Mouse (Mus musculus): Measurements from ENCODE around the gene Zfp513. TPM values are rescaled to one million over a fixed set of nuclear protein-coding genes. Genes with fewer than 3 reads are reported as not detected.
A peak's percentile ranks its signal among the peaks of the same experiment; 100 is the strongest.

The Zfp513 gene
- polyA plus RNA-seq, 1 experiment from 2014 or later: 5.5 TPM

DNA sequence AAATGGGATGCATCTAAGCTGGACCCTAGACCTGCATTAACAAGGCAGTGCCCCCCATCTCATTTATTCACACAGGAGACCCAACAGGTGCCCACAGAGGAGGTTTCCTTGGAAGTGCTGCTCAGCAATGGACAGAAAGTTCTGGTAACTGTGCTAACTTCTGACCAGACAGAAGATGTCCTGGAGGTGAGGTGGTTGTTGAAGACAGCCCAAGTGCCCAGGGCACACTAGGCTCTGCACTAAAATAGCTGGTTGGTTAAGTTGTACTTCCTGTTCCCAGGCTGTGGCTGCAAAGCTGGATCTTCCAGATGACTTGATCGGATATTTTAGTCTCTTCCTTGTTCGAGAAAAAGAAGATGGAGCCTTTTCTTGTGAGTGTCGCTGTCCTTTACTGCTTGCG lies 6.4 kb downstream of the Zfp513 start:
- H3K27ac ChIP-seq (ENCODE audit: low read length): no peak overlapping the region
- no peak for ATAC-seq
- peaks cover 44% of the 10 kb centered on the region for H3K36me3 ChIP-seq (ENCODE audit: control insufficient read depth, insufficient read depth, low read length)
- H3K4me1 ChIP-seq (ENCODE audit: control insufficient read depth, insufficient read depth, low read length): peaks cover 23% of the 10 kb centered on the region
- no peak overlapping the region for H3K9ac ChIP-seq (ENCODE audit: low read depth, low read length)
- no peak overlapping the region for H3K4me2 ChIP-seq (ENCODE audit: low read depth, low read length)
- no peaks in the 10 kb centered on the region for H3K9me3 ChIP-seq (ENCODE audit: control insufficient read depth, low read length)
- H3K27me3 ChIP-seq (replicated peaks; ENCODE audit: control insufficient read depth, insufficient read depth, low read length): no peaks in the 10 kb centered on the region
- no peak overlapping the region for H3K4me3 ChIP-seq (ENCODE audit: low read length)
- WGBS: 84% methylated on average over 4 of the region's 4 CpGs

DNA sequence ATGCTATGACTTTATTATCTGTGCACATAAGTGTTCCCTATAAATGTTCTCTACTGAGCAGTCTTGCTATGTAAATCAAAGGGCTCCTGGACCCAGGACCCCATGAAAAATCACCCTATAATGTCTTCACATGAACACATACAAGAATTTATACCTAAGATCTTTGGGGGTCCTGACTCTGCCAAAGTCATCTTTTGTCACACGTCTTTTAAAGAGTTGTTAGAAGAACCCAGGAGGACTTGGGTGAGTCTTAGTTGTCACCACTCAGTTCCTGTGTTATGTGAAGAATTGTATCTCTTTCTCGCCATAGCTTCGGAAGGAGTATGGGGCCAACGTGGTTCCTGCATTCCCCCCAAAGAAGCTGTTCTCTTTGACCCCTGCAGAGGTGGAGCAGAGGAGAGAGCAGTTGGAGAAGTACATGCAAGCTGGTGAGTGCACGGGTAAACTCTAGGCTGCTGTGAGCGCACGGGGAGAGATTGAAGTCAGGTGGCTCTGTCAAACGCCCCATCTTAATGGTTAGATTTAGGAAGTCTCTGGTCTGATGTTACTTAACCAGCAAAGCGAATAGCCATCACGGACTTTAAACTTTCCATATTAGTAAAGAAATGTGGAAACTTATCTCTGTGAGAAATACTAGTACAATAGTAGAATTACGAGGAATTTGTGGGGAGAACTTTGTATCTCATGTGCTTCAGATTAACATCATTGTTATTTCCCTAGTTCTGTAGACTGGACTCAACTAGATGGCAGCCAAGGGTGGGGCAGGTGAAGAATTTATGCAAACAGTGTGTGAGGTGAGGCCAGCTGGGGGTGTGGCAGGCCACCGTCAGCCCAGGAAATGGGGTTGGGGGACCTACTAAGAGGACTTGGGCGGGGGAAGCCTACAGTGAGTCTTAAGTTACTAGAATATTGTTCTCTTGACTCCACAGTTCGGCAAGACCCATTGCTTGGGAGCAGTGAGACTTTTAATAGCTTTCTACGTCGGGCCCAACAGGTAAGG lies 7.3 kb downstream of the Zfp513 start:
- Histone ChIP-seq H3K4me1 (ENCODE audit: control insufficient read depth, insufficient read depth, low read length) (peaks cover 23% of the 10 kb centered on the region), H3K36me3 (ENCODE audit: control insufficient read depth, insufficient read depth, low read length) (peaks cover 44% of the 10 kb centered on the region), H3K4me3 (ENCODE audit: low read length) (peak overlapping the region; percentile 71), H3K27ac (ENCODE audit: low read length) (peak overlapping the region; percentile 81; the same call in 1 of the 2 replicates), H3K27me3 (replicated peaks; ENCODE audit: control insufficient read depth, insufficient read depth, low read length) (no peaks in the 10 kb centered on the region), H3K9me3 (ENCODE audit: control insufficient read depth, low read length) (no peaks in the 10 kb centered on the region), H3K9ac (ENCODE audit: low read depth, low read length) (peak overlapping the region; percentile 88; the same call in 1 of the 2 replicates), H3K4me2 (ENCODE audit: low read depth, low read length) (peak overlapping the region; percentile 49)
- no peak for ATAC-seq
- WGBS: 86% methylated on average over 16 of the region's 16 CpGs

DNA sequence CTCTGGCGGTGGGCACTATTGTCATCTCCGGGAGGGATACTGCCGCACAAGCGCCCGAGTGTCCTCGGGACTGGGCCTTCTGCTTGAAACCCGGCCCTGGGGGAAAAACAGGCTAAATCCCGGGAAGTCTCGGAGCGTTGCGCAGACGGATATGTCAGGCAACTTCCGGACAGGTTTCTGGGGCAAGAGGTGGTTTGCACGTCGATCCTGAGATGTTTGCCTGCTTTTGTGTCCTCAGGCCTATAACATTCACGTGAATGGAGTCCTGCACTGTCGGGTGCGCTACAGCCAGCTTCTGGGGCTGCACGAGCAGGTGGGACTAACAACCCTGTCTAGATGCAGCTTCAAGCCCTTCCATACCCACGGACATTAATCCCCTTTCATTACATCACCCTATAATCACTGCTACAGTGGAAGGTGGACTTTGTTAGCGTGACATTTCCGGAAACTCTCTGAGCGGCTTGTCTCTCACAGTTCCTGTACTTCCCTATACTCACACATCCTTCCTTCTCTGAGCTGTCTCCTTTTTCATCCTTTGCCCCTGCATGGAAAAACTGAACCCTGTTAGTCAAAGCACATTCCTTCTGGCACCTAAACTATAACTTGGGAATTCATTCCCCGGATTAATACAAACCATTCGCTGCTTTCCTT lies 8.3 kb downstream of the Zfp513 start:
- WGBS: 9% methylated on average over 25 of the region's 25 CpGs
- Histone ChIP-seq H3K4me3 (ENCODE audit: low read length) (peak overlapping the region; percentile 71), H3K4me1 (ENCODE audit: control insufficient read depth, insufficient read depth, low read length) (peaks cover 23% of the 10 kb centered on the region), H3K4me2 (ENCODE audit: low read depth, low read length) (peak overlapping the region; percentile 49), H3K9ac (ENCODE audit: low read depth, low read length) (peak overlapping the region; percentile 88), H3K27me3 (replicated peaks; ENCODE audit: control insufficient read depth, insufficient read depth, low read length) (no peaks in the 10 kb centered on the region), H3K36me3 (ENCODE audit: control insufficient read depth, insufficient read depth, low read length) (peaks cover 36% of the 10 kb centered on the region), H3K27ac (ENCODE audit: low read length) (peak overlapping the region; percentile 81), H3K9me3 (ENCODE audit: control insufficient read depth, low read length) (no peaks in the 10 kb centered on the region)
- ATAC-seq: peak; percentile 3; the same call in 1 of the 2 replicates

DNA sequence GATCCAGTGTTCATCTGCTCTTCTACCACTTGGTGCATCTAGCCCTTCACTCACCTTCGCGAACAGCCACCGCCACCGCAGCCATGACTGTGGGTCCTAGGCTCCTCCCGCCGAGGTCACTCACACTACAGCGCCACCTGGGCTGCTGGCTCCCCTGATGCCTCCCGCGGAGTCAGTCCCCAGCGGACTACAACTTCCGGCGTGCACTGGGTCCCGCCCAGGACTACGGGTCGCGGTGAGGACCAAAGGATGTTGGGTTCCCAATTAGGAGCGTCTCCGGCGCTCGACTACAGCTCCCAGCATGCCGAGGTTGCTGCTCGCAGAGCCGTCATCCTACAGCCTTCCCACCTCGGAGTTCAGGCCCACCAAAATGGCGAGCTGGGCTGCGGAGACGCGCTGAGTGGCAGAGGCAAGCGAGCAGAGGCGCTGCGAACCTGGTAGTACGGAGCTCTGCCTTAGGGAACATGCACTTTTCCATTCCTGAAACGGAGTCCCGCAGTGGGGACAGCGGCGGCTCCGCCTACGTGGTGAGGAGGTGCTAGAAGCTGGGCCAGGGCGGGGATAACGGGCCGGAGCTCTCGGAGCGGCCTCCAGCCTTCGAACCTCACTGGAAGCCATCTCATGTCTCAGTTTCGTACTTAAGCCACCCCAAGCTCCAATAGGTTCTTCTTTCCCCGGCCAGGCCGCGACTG lies 9.0 kb downstream of the Zfp513 start, which contains the start of the genes Snx17 and Eif2b4:
TSS of gene Snx17 (plus strand) at position 289 of the 692 bp plus-strand sequence.
TSS of gene Eif2b4 (minus strand) at position 492 of the 692 bp plus-strand sequence.
- H3K9me3 ChIP-seq (ENCODE audit: control insufficient read depth, low read length): no peaks in the 10 kb centered on the region
- H3K27me3 ChIP-seq (replicated peaks; ENCODE audit: control insufficient read depth, insufficient read depth, low read length): no peaks in the 10 kb centered on the region
- H3K4me1 ChIP-seq (ENCODE audit: control insufficient read depth, insufficient read depth, low read length): peaks cover 23% of the 10 kb centered on the region
- WGBS: under 1% methylated on average over 48 of the region's 48 CpGs
- ATAC-seq: peak; percentile 98
- H3K9ac ChIP-seq (ENCODE audit: low read depth, low read length): peak within 1 kb of the TSS; percentile 88
- peaks cover 33% of the 10 kb centered on the region for H3K36me3 ChIP-seq (ENCODE audit: control insufficient read depth, insufficient read depth, low read length)
- peak within 1 kb of the TSS; percentile 87 for H3K4me2 ChIP-seq (ENCODE audit: low read depth, low read length)
- peak within 1 kb of the TSS; percentile 71 for H3K4me3 ChIP-seq (ENCODE audit: low read length)
- H3K27ac ChIP-seq (ENCODE audit: low read length): peak within 1 kb of the TSS; percentile 88

DNA sequence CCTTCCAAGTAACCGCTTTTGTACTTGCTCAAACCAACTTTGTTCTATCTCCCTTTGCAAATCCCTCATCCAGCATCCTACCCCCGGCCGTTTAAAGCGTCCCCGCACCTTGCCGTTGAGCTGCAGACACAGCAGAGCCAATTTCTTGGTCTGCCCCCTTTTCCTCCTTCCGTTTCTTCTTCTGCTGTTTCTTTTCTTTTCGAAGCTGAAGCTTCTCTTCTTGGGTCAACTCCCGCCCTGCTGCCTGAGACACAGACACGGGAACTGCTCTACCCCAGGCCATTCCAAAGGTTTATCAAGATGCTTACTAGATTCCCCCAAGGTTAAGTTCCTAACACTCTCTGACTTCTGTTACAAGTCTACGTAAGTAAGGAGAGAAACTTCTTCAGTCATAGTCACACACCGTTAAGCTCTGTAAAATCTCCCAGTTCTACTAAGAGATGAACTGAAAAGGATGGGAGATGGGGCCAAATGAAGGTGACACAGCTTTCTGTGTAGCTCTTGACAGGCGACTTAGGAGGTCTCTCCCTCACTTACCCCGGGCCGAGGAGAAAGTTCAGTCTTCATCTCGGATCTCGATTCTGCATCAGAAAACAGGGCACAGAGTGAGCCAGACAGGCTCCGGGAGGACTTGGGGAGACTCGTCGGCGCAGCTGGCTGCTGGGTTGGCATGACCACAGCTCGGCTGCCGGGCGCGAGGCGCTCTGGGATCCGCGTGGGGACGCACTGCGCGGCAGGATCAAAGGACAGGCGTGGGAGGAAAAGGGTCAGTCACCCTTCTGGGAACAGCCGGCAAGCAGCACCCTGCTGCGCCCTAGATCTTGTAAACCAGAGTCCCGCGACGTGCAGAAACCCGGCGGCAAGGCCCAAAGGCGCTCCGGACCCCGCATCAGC lies 9.8 kb downstream of the Zfp513 start:
- Histone ChIP-seq H3K4me1 (ENCODE audit: control insufficient read depth, insufficient read depth, low read length) (peaks cover 23% of the 10 kb centered on the region), H3K4me3 (ENCODE audit: low read length) (peak overlapping the region; percentile 71), H3K9ac (ENCODE audit: low read depth, low read length) (peak overlapping the region; percentile 88), H3K9me3 (ENCODE audit: control insufficient read depth, low read length) (no peaks in the 10 kb centered on the region), H3K27ac (ENCODE audit: low read length) (peak overlapping the region; percentile 88), H3K27me3 (replicated peaks; ENCODE audit: control insufficient read depth, insufficient read depth, low read length) (no peaks in the 10 kb centered on the region), H3K4me2 (ENCODE audit: low read depth, low read length) (peak overlapping the region; percentile 87), H3K36me3 (ENCODE audit: control insufficient read depth, insufficient read depth, low read length) (peaks cover 32% of the 10 kb centered on the region)
- ATAC-seq: peak; percentile 76
- 11% methylated on average over 42 of the region's 42 CpGs for WGBS

DNA sequence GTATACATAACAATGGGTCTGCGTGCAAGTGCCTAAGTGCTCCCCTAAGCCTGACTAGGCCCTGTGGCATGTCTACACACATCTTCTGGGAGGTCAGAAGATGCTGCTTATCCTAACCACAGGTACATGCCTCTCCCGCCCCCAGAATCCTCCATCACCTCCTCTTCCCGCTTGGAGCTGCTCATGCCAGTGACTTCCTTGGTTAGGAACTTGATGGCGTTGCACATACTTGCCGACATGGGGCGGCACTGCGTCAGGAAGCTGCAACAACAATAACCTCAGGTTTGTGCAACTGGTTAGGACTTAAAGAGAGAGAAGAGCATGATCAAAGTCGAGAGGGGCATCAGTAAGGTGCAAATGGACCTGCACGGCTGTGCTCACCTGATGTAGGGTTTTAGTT lies 11.9 kb downstream of the Zfp513 start:
- Histone ChIP-seq H3K27me3 (replicated peaks; ENCODE audit: control insufficient read depth, insufficient read depth, low read length) (no peaks in the 10 kb centered on the region), H3K4me1 (ENCODE audit: control insufficient read depth, insufficient read depth, low read length) (peaks cover 22% of the 10 kb centered on the region), H3K4me3 (ENCODE audit: low read length) (no peak overlapping the region), H3K36me3 (ENCODE audit: control insufficient read depth, insufficient read depth, low read length) (peaks cover 21% of the 10 kb centered on the region), H3K9me3 (ENCODE audit: control insufficient read depth, low read length) (no peaks in the 10 kb centered on the region), H3K27ac (ENCODE audit: low read length) (no peak overlapping the region), H3K9ac (ENCODE audit: low read depth, low read length) (no peak overlapping the region), H3K4me2 (ENCODE audit: low read depth, low read length) (no peak overlapping the region)
- ATAC-seq: no peak
- WGBS: 90% methylated on average over 9 of the region's 9 CpGs

DNA sequence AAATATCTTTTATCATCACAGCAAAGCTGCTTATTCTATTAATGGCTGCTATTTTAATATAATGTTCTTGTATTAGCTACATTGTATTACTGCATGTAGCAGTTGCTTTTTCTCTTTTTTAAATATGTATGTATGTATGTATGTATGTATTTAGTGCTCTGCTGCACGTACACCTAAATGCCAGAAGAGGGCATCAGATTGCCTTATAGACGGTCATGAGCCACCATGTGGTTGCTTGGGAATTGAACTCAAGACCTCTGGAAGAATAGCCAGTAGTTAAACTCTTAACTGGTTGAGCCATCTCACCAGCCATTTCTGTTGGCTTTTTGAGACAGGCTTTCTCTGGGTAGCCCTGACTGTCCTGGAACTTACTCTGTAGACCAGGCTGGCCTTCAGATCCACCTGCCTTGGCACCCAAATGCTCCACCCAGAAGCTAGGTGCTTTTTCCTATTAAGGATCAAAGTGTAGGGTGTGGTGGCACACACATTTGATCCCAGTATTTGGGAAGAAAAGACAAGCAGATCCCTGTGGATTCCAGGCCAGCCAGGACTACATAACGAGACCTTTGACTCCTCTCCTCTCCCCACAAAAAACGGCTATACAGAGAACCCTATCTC lies 13.8 kb downstream of the Zfp513 start:
- ATAC-seq: no peak
- H3K36me3 ChIP-seq (ENCODE audit: control insufficient read depth, insufficient read depth, low read length): peaks cover 21% of the 10 kb centered on the region
- no peaks in the 10 kb centered on the region for H3K27me3 ChIP-seq (replicated peaks; ENCODE audit: control insufficient read depth, insufficient read depth, low read length)
- no peak overlapping the region for H3K27ac ChIP-seq (ENCODE audit: low read length)
- peaks cover 11% of the 10 kb centered on the region; the same call in 1 of the 2 replicates for H3K4me1 ChIP-seq (ENCODE audit: control insufficient read depth, insufficient read depth, low read length)
- H3K4me2 ChIP-seq (ENCODE audit: low read depth, low read length): no peak overlapping the region
- no peaks in the 10 kb centered on the region for H3K9me3 ChIP-seq (ENCODE audit: control insufficient read depth, low read length)
- 79% methylated on average over 4 of the region's 4 CpGs for WGBS
- H3K9ac ChIP-seq (ENCODE audit: low read depth, low read length): no peak overlapping the region
- H3K4me3 ChIP-seq (ENCODE audit: low read length): no peak overlapping the region

DNA sequence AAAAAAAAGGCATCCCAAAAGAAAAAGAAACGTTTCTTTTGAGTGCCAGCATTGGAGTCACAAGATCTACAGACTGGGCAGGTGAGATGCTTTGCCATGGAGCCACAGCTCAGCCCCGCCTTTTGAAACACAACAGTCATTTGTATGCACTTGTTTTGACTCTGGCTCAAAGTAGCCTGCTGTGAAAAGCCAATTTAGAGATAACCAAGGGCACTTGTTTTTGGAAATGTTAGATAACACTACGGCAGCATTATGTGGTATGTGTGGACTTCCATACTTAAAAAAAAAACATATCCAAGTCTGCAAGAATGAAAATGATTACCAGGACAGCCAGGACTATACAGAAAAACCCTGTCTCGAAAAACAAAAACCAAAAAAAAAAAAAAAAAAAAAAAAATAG lies 18.4 kb downstream of the Zfp513 start:
- ATAC-seq: no peak

More for the DNA sequence above, 18.4 kb downstream of the Zfp513 start:
- H3K9ac ChIP-seq (ENCODE audit: low read depth, low read length): no peak overlapping the region
- H3K27ac ChIP-seq (ENCODE audit: low read length): no peak overlapping the region
- 54% methylated on average over 4 of the region's 4 CpGs for WGBS
- 0 out of 2 replicates have a peak, but pooled peaks cover 3% of the 10 kb centered on the region for H3K4me1 ChIP-seq (ENCODE audit: control insufficient read depth, insufficient read depth, low read length)
- H3K27me3 ChIP-seq (replicated peaks; ENCODE audit: control insufficient read depth, insufficient read depth, low read length): no peaks in the 10 kb centered on the region
- no peak overlapping the region for H3K4me3 ChIP-seq (ENCODE audit: low read length)
- H3K9me3 ChIP-seq (ENCODE audit: control insufficient read depth, low read length): no peaks in the 10 kb centered on the region
- H3K36me3 ChIP-seq (ENCODE audit: control insufficient read depth, insufficient read depth, low read length): peaks cover 14% of the 10 kb centered on the region
- H3K4me2 ChIP-seq (ENCODE audit: low read depth, low read length): no peak overlapping the region

All from intestine, embryonic 16.5 days (tissue).